Mouse (Mus musculus) forebrain, embryonic 11.5 days (tissue): ENCODE measurements at regions not wholly inside any gene's neighbourhood (a gene's known extent, or its start where the extent isn't known, plus 50 kb on each side); places are given as distances from the start of the nearest gene placed in this dataset.

Experiments
- ATAC-seq: fragments of 200-750 bp; cut with Nextera tagmentation; replicated peaks from 2 replicates; pipeline ENCODE4 v1.8.0; 2017; ENCODE audit warnings: moderate TSS enrichment; ENCODE audit not compliant: low FRiP score
- DNase-seq: peaks from one replicate; pipeline ENCODE4 v3.0.0-alpha.2; 2017; ENCODE audit warnings: low spot score
- H3K27ac ChIP-seq: fragments of 300-500 bp; sonication (generic); 2 replicates; pipeline ENCODE4 v1.5.1; 2014; ENCODE audit warnings: low read depth, low read length
- H3K27me3 ChIP-seq: fragments of 300-500 bp; sonication (generic); 2 replicates; pipeline ENCODE4 v1.6.1; 2014; ENCODE audit warnings: mild to moderate bottlenecking, low read length, mixed read lengths; ENCODE audit not compliant: control insufficient read depth, insufficient read depth
- H3K36me3 ChIP-seq: fragments of 300-500 bp; sonication (generic); 2 replicates; pipeline ENCODE4 v1.6.1; 2014; ENCODE audit warnings: mild to moderate bottlenecking, low read length, moderate library complexity, mixed read lengths; ENCODE audit not compliant: control insufficient read depth, insufficient read depth
- H3K4me1 ChIP-seq: fragments of 300-500 bp; sonication (generic); replicated peaks from 2 replicates; pipeline ENCODE4 v1.6.1; 2014; ENCODE audit warnings: low read length, mixed read lengths; ENCODE audit not compliant: control insufficient read depth, insufficient read depth
- H3K4me2 ChIP-seq: fragments of 300-500 bp; sonication (generic); 2 replicates; pipeline ENCODE4 v1.6.1; 2014; ENCODE audit warnings: low read depth, mild to moderate bottlenecking, low read length, moderate library complexity, mixed read lengths; ENCODE audit not compliant: severe bottlenecking
- H3K4me3 ChIP-seq: fragments of 300-500 bp; sonication (generic); 2 replicates; pipeline ENCODE4 v1.5.1; 2014; ENCODE audit warnings: low read depth, low read length
- H3K9ac ChIP-seq: fragments of 300-500 bp; sonication (generic); 2 replicates; pipeline ENCODE4 v1.6.1; 2014; ENCODE audit warnings: low read length
- H3K9me3 ChIP-seq: fragments of 300-500 bp; sonication (generic); 2 replicates; pipeline ENCODE4 v1.6.1; 2016; ENCODE audit warnings: low read length, mixed read lengths; ENCODE audit not compliant: control insufficient read depth
- WGBS: fragments of 180-500 bp; shearing (Covaris S2); extraction: QIAGEN DNeasy Blood & Tissue Kit; methylation state at CpG from one replicate; pipeline ENCODE4 v1.1.7; 2014; 5-methylcytosine and 5-hydroxymethylcytosine counted together

DNA sequence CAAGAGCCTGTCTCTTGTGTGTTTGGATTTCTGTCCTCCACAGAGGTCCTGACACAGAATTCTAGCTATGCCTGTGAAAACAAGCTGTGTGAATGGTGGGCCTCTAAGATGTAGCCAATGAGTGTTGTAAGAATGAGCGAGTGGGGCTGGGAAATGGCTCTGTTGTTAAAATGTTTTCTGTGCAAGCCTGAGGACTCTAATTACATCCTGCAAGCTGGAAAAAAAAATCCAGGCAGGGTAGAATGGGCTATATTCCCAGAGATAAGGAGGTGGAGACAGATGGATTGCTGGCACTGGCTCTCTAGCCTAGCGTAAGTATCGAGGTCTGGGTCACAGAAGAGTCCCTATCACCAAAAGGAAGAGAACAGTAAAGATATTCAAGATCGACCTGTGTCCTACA lies 731.5 kb upstream of the Adgrl2 start:
- Histone ChIP-seq H3K27me3 (no peaks in the 10 kb centered on the region), H3K4me3 (no peak overlapping the region), H3K36me3 (no peaks in the 10 kb centered on the region), H3K9ac (no peak overlapping the region), H3K9me3 (no peaks in the 10 kb centered on the region), H3K27ac (no peak overlapping the region), H3K4me2 (no peak overlapping the region), H3K4me1 (no peaks in the 10 kb centered on the region; the same call in 1 of the 2 replicates)
- DNase-seq: no peak
- no peak for ATAC-seq
- WGBS: 90% methylated on average over 4 of the region's 4 CpGs

DNA sequence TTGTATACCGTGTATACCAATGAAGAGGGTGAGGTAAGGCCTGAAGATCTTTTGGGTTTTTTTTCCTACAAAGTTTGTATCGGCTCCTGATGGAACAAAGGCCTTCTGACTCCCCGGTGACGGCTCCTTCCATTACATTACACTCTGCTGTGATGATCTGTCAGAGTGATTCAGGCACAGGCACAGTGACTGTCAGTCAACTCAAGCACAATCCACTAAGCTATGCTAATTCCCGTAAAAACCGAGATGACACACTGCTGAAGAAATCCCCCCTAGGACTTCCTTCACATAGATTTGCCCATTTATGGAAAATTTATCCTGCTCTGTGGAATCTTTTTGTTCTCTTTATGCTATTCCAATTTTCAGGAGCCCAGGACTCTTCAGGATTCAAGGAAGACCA lies 730.0 kb upstream of the Adgrl2 start:
- H3K36me3 ChIP-seq: no peaks in the 10 kb centered on the region
- H3K27me3 ChIP-seq: no peaks in the 10 kb centered on the region
- H3K4me1 ChIP-seq: no peaks in the 10 kb centered on the region; the same call in 1 of the 2 replicates
- whole genome bisulfite sequencing: 49% methylated on average over 6 of the region's 6 CpGs
- H3K4me3 ChIP-seq: no peak overlapping the region
- H3K9me3 ChIP-seq: no peaks in the 10 kb centered on the region
- DNase-seq (no peak), ATAC-seq (peak; percentile 70)
- no peak overlapping the region for H3K27ac ChIP-seq
- H3K9ac ChIP-seq: no peak overlapping the region
- no peak overlapping the region for H3K4me2 ChIP-seq

DNA sequence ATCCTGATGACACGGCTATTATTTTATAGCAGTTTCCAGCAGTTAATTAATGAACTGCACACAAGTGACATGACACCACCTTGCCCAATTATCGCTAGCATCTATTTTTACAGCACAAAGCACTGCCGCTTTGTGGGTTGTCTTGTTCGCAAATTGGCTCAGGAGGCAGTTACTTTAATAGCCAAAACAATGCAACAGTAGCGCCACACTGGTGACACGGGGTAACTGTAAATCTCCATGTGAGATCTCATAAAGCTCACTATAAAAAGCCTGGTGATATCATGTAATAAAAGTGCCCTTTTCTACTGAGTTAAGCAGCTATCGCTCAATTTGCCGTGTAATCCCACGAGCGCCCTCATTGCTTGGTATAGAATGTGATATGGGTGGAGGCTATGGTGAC lies 715.4 kb upstream of the Adgrl2 start:
- Histone ChIP-seq H3K4me2 (no peak overlapping the region), H3K4me3 (no peak overlapping the region), H3K27ac (no peak overlapping the region), H3K36me3 (no peaks in the 10 kb centered on the region), H3K4me1 (no peaks in the 10 kb centered on the region), H3K27me3 (no peaks in the 10 kb centered on the region), H3K9me3 (no peaks in the 10 kb centered on the region), H3K9ac (no peak overlapping the region)
- ATAC-seq (no peak; the same call in 1 of the 2 replicates), DNase-seq (no peak)
- 86% methylated on average over 10 of the region's 10 CpGs for WGBS

GRCm38 (mm10) chr3:149705322-149705721 lies 715.0 kb upstream of the Adgrl2 start:
- ATAC-seq: no peak; the same call in 1 of the 2 replicates
- WGBS: 91% methylated on average over 12 of the region's 12 CpGs
- H3K36me3 ChIP-seq: no peaks in the 10 kb centered on the region

GRCm38 (mm10) chr3:149704478-149704877 lies 714.1 kb upstream of the Adgrl2 start:
- Histone ChIP-seq H3K4me3 (no peak overlapping the region), H3K9me3 (no peaks in the 10 kb centered on the region), H3K4me1 (no peaks in the 10 kb centered on the region), H3K4me2 (no peak overlapping the region), H3K36me3 (no peaks in the 10 kb centered on the region), H3K27me3 (no peaks in the 10 kb centered on the region), H3K27ac (no peak overlapping the region), H3K9ac (no peak overlapping the region)
- 95% methylated on average over 4 of the region's 4 CpGs for WGBS
- no peak for DNase-seq
- ATAC-seq: no peak

More at GRCm38 (mm10) chr3:149705322-149705721, 715.0 kb upstream of the Adgrl2 start:
- no peak overlapping the region for H3K27ac ChIP-seq
- H3K4me1 ChIP-seq: no peaks in the 10 kb centered on the region
- H3K9me3 ChIP-seq: no peaks in the 10 kb centered on the region
- H3K4me3 ChIP-seq: no peak overlapping the region
- DNase-seq: no peak
- H3K27me3 ChIP-seq: no peaks in the 10 kb centered on the region
- no peak overlapping the region for H3K9ac ChIP-seq
- no peak overlapping the region for H3K4me2 ChIP-seq

- Histone ChIP-seq H3K9me3 (no peaks in the 10 kb centered on the region; the same call in 1 of the 2 replicates), H3K4me1 (no peaks in the 10 kb centered on the region), H3K36me3 (no peaks in the 10 kb centered on the region), H3K27ac (no peak overlapping the region), H3K27me3 (no peaks in the 10 kb centered on the region), H3K4me2 (no peak overlapping the region), H3K9ac (no peak overlapping the region), H3K4me3 (no peak overlapping the region)
- no peak for DNase-seq
- 73% methylated on average over 4 of the region's 4 CpGs for whole genome bisulfite sequencing
- no peak for ATAC-seq
These were observed 693.2 kb upstream of the Adgrl2 start for GRCm38 (mm10) chr3:149683561-149683960.

DNA sequence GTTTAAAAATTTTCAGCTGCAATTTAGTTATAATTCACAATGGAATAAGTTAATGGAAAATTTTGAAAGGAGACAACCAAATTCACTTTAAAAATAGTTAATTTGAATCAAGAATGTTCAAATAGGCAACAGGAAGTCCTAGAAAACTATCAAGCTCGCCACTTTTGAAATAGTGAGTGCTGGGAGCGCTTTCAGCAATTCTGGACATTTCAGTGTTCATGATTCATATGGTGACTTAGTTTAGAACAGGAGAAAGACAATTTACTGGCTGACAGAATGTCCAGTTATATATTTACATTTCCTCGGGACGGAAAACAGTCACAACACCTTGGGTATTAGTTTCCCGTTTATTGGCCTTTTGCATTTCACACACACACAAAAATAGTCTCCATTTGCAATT lies 691.9 kb upstream of the Adgrl2 start:
- WGBS: 94% methylated on average over 5 of the region's 5 CpGs
- no peaks in the 10 kb centered on the region for H3K4me1 ChIP-seq
- no peaks in the 10 kb centered on the region; the same call in 1 of the 2 replicates for H3K9me3 ChIP-seq
- H3K4me2 ChIP-seq: no peak overlapping the region
- no peak overlapping the region for H3K4me3 ChIP-seq
- H3K27me3 ChIP-seq: no peaks in the 10 kb centered on the region
- H3K9ac ChIP-seq: no peak overlapping the region
- H3K36me3 ChIP-seq: no peaks in the 10 kb centered on the region
- ATAC-seq: no peak
- no peak for DNase-seq
- no peak overlapping the region for H3K27ac ChIP-seq

- Histone ChIP-seq H3K27ac (no peak overlapping the region), H3K9ac (no peak overlapping the region), H3K9me3 (no peaks in the 10 kb centered on the region), H3K4me3 (no peak overlapping the region), H3K4me1 (no peaks in the 10 kb centered on the region), H3K27me3 (no peaks in the 10 kb centered on the region), H3K36me3 (no peaks in the 10 kb centered on the region), H3K4me2 (no peak overlapping the region)
- no peak for DNase-seq
- no peak for ATAC-seq
These were observed 683.6 kb upstream of the Adgrl2 start for GRCm38 (mm10) chr3:149673926-149674325.

DNA sequence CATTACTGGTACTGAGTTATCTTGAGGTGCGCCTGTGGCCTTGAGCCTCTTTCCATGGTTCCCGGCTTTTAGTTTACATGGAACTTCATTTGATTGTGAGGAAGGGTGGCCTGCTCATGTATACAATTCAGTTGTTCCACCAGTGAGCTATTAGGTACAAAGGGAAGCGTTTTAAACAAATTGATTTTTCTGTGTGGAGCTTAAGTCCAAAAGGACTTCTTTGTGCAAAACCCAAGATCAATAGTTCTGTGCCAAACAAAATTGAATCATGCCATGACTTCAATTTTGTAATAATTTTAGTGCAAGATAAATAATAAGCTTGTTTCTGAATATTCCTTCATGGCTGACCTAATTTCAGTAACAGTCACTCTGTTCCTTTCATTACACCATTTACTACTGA lies 674.3 kb upstream of the Adgrl2 start:
- DNase-seq (no peak), ATAC-seq (no peak)
- no peak overlapping the region for H3K4me2 ChIP-seq
- H3K27ac ChIP-seq: no peak overlapping the region
- no peaks in the 10 kb centered on the region for H3K27me3 ChIP-seq
- no peak overlapping the region for H3K9ac ChIP-seq
- H3K36me3 ChIP-seq: no peaks in the 10 kb centered on the region
- no peaks in the 10 kb centered on the region for H3K4me1 ChIP-seq
- H3K9me3 ChIP-seq: no peaks in the 10 kb centered on the region
- no peak overlapping the region for H3K4me3 ChIP-seq
- 92% methylated on average over 3 of the region's 3 CpGs for WGBS
